Mouse (Mus musculus) inflammation-experienced regulatory T-cells, adult 16 weeks (primary cell): Measurements from ENCODE around the gene Glmp. TPM values are rescaled to one million over a fixed set of nuclear protein-coding genes. Genes with fewer than 3 reads are reported as not detected.

ENCODE experiments used
- polyA plus RNA-seq: library from polyadenylated mRNA; unstranded; fragments of 100-300 nt; shearing (Covaris generic); gene quantifications from one replicate; pipeline ENCODE4 v1.2.1, GENCODE M21; 2017

The Glmp gene
- polyA plus RNA-seq: 413 TPM

GRCm38 (mm10) chr3:88324951-88325405 lies at the start of gene Glmp:
TSS of gene Glmp (plus strand) at chr3:88325023.

GRCm38 (mm10) chr3:88287110-88287509 lies 37.7 kb upstream of the Glmp start, which contains the start of gene Gm38392:
TSS of gene Gm38392 (minus strand) at chr3:88287210.

GRCm38 (mm10) chr3:88296561-88297318 lies 28.1 kb upstream of the Glmp start, which contains the start of the genes Tsacc and Cct3:
TSS of gene Tsacc (minus strand) at chr3:88296999.
TSS of gene Cct3 (plus strand) at chr3:88297116.

GRCm38 (mm10) chr3:88336058-88337013 lies 11.5 kb downstream of the Glmp start, which contains the start of the genes Tmem79 and Smg5:
TSS of gene Tmem79 (minus strand) at chr3:88336148.
TSS of gene Smg5 (plus strand) at chr3:88336260.

GRCm38 (mm10) chr3:88364337-88364736 lies 39.5 kb downstream of the Glmp start, which contains the start of gene Paqr6:
TSS of gene Paqr6 (plus strand) at chr3:88364584.

DNA sequence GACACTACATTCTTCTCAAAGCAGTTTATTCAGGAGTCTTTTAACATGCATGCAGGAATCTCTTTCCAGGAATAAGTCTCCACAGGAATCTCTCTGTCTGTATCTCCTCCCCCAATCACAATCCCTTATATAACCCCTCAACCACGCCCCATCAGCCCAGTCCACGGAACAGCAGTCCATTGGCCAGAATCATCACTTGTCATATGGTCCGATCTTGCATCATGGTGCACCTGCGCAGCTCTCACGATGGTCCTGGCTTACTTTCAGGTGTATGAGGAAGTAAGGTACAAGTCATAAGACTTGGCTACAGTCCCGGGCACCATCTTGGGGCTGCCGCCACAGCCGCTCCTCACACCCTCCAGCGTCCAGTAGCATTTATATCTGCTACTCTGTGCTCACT lies 47.8 kb downstream of the Glmp start, which contains the start of gene Bglap3:
TSS of gene Bglap3 (minus strand) at position 101 of the 400 bp plus-strand sequence.

GRCm38 (mm10) chr3:88378599-88378998 lies 53.8 kb downstream of the Glmp start, which contains the start of gene Bglap2:
TSS of gene Bglap2 (minus strand) at chr3:88378699.

Other genes with a start within 250 kb of the Glmp start
- not detected for gene Ttc24, start 246.7 kb upstream of the Glmp start, polyA plus RNA-seq
- gene Iqgap3, start 243.1 kb upstream of the Glmp start, polyA plus RNA-seq: 0.85 TPM
- 25.6 TPM for gene Mef2d, start 182.7 kb upstream of the Glmp start, polyA plus RNA-seq
- not detected for gene Rhbg, start 70.3 kb upstream of the Glmp start, polyA plus RNA-seq
- not detected for gene Gm38392, start 37.8 kb upstream of the Glmp start, polyA plus RNA-seq
- gene Tsacc, start 28.0 kb upstream of the Glmp start, polyA plus RNA-seq: 9.0 TPM
- gene Cct3, start 27.9 kb upstream of the Glmp start, polyA plus RNA-seq: 333 TPM
- 0.89 TPM for gene Tmem79, start 11.1 kb downstream of the Glmp start, polyA plus RNA-seq
- 49.2 TPM for gene Smg5, start 11.2 kb downstream of the Glmp start, polyA plus RNA-seq
- gene Paqr6, start 39.6 kb downstream of the Glmp start, polyA plus RNA-seq: not detected
- gene Bglap3, start 47.7 kb downstream of the Glmp start, polyA plus RNA-seq: not detected
- gene Bglap2, start 53.7 kb downstream of the Glmp start, polyA plus RNA-seq: not detected
- gene Bglap, start 59.4 kb downstream of the Glmp start, polyA plus RNA-seq: not detected
- gene Pmf1, start 85.3 kb downstream of the Glmp start, polyA plus RNA-seq: 36.0 TPM
- 23.1 TPM for gene Slc25a44, start 100.1 kb downstream of the Glmp start, polyA plus RNA-seq
- 44.9 TPM for gene Sema4a, start 136.2 kb downstream of the Glmp start, polyA plus RNA-seq
- gene Lmna, start 184.9 kb downstream of the Glmp start, polyA plus RNA-seq: 20.3 TPM
- 0.18 TPM for gene Mex3a, start 207.4 kb downstream of the Glmp start, polyA plus RNA-seq
- gene Rab25, start 223.3 kb downstream of the Glmp start, polyA plus RNA-seq: not detected
- gene Lamtor2, start 228.1 kb downstream of the Glmp start, polyA plus RNA-seq: 205 TPM
- gene Ubqln4, start 228.7 kb downstream of the Glmp start, polyA plus RNA-seq: 59.6 TPM